Mouse (Mus musculus) left cerebral cortex, adult 6 months (tissue): ENCODE results near the gene Nif3l1. TPM values are rescaled to one million over a fixed set of nuclear protein-coding genes. Genes with fewer than 3 reads are reported as not detected.

Experiments
- long read RNA-seq, 2 experiments: library from polyadenylated mRNA; unstranded; transcript quantifications; one replicate each; pipeline ENCODE4 v2.0.0; 2019 to 2020
- polyA plus RNA-seq: library from polyadenylated mRNA; unstranded; fragments of <200 nt; fragmentation: Nextera tagmentation; gene quantifications from 2 replicates; pipeline ENCODE4 v1.2.3, GENCODE M21; 2021

The Nif3l1 gene
- polyA plus RNA-seq: 14.9 and 18.0 TPM in 2 replicates
- long read RNA-seq, experiment 1, transcript Nif3l1-206 (6 exons, 2,098 nt): minor isoform, 10 of 119 reads
- long read RNA-seq, experiment 1, transcript Nif3l1-201 (7 exons, 3,769 nt): major isoform, 93 of 119 reads
- long read RNA-seq, experiment 1, partial matches to known transcripts: 4 of 119 reads
- long read RNA-seq, experiment 1, other reads (novel, unspliced or antisense): 12 of 119 reads
- long read RNA-seq, experiment 2, transcript Nif3l1-206 (6 exons, 2,098 nt): minor isoform, 7 of 30 reads
- long read RNA-seq, experiment 2, transcript Nif3l1-201 (7 exons, 3,769 nt): major isoform, 12 of 30 reads
- long read RNA-seq, experiment 2, partial matches to known transcripts: 7 of 30 reads
- long read RNA-seq, experiment 2, other reads (novel, unspliced or antisense): 4 of 30 reads

GRCm38 (mm10) chr1:58445143-58445722, at the start of gene Nif3l1, which contains the start of gene Ppil3:
Gene Nif3l1 (plus strand): TSS chr1:58445151.
Gene Ppil3 (minus strand): TSS chr1:58445486.

GRCm38 (mm10) chr1:58423371-58424248, 21.3 kb upstream of the Nif3l1 start, which contains the start of gene Clk1:
Gene Clk1 (minus strand): TSS chr1:58424066.

GRCm38 (mm10) chr1:58504577-58505254, 59.8 kb downstream of the Nif3l1 start, which contains the start of gene Orc2:
Gene Orc2 (minus strand): TSS chr1:58505109.

Other genes starting within 250 kb of the Nif3l1 start
- gene Aox4, start 234.8 kb upstream of the Nif3l1 start, polyA plus RNA-seq: 0.15 and 0.34 TPM in 2 replicates
- gene Aox2, start 166.8 kb upstream of the Nif3l1 start, polyA plus RNA-seq: not detected in 2 replicates
- 85.0 and 102 TPM in 2 replicates for gene Bzw1, start 52.3 kb upstream of the Nif3l1 start, polyA plus RNA-seq
- gene Clk1, start 21.1 kb upstream of the Nif3l1 start, polyA plus RNA-seq: 12.2 and 14.8 TPM in 2 replicates
- gene Ppil3, start 335 bp downstream of the Nif3l1 start, polyA plus RNA-seq: 54.6 and 57.9 TPM in 2 replicates
- 21.3 and 33.6 TPM in 2 replicates for gene Orc2, start 60.0 kb downstream of the Nif3l1 start, polyA plus RNA-seq
- 35.0 TPM in 2 replicates for gene Fam126b, start 141.2 kb downstream of the Nif3l1 start, polyA plus RNA-seq
- gene Ndufb3, start 141.2 kb downstream of the Nif3l1 start, polyA plus RNA-seq: 557 and 563 TPM in 2 replicates